Mouse (Mus musculus) regulatory T cell (primary cell): ENCODE measurements around the gene Rec8.

Source experiments
- in situ Hi-C: fragments of 300-600 bp; cut with MboI, MseI; formaldehyde crosslinking; loops from one replicate; pipeline ENCODE4 v1.15.1; 2025; ENCODE audit warnings: high pct_unique_total_duplicates

The Rec8 gene

DNA sequence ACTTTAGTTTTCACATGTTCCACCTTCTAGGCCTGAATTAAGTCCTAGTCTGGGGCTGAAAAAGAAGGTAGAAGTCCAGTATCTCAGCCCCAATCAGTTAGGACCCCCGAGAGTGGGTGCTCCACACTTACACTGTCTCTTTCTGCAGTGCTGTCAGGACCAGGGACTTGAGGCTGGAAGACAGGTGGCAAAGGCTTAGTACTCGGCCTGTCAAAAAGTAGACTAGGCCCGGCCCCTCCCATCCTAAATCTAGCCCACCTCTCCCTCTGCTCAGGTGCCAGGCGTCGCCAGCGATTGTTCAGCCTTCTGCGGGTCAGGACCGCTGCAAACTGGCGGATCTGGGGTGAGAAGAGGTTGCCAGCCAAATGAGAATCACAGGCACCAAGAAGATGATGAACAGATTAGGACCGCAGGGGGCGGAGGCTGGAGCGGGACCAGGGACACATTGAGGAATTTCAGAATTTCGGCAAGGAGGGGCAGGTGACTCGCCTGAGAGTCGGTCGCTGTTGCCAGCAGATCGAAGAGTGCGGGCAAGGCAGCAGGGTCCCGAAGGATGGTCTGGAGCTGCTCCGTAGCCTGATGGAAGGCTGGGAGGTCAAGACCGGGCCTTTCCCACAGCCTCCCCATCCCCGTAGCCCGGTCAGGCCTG lies 17.2 kb downstream of the Rec8 start:
- in situ Hi-C loops, result no loop called here

GRCm38 (mm10) chr14:55635523-55636007 lies 17.7 kb downstream of the Rec8 start, which contains the start of gene Ipo4:
Ipo4 (minus strand) TSS chr14:55635957.
- in situ Hi-C loops, result no loop called here

- in situ Hi-C loops, result no loop called here
These were observed 20.0 kb downstream of the Rec8 start, which contains the start of gene Gm49378 for GRCm38 (mm10) chr14:55637795-55638194. Gm49378 (minus strand) TSS chr14:55637895.

- in situ Hi-C loops, result no loop called here
These were observed 23.0 kb downstream of the Rec8 start for GRCm38 (mm10) chr14:55640816-55641215.

DNA sequence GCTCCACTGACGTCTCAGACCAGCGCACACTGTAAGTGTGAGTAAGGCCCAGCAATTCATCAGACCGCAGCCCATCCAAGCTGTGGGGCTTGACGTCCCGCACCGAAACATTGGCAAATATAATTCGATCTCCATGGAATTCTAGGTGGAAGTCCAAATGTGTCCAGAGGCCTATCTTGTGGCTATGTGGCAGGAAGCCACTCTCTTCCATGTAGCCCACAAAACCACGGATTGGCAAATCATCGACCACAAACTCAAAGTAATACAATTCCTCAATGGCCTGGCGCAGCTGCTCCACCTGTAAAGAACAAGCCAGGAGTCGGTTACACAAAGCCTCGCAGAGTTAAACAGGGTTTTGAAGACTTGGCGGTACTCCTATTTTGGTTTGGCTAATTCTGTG lies 23.5 kb downstream of the Rec8 start:
- in situ Hi-C loops, result no loop called here

GRCm38 (mm10) chr14:55642679-55643059 lies 24.8 kb downstream of the Rec8 start:
- in situ Hi-C loops, result no loop called here

- in situ Hi-C loops, result no loop called here
These were observed 25.4 kb downstream of the Rec8 start, which contains the start of gene Tm9sf1 for GRCm38 (mm10) chr14:55643060-55643907. Tm9sf1 (minus strand) TSS chr14:55643806.

DNA sequence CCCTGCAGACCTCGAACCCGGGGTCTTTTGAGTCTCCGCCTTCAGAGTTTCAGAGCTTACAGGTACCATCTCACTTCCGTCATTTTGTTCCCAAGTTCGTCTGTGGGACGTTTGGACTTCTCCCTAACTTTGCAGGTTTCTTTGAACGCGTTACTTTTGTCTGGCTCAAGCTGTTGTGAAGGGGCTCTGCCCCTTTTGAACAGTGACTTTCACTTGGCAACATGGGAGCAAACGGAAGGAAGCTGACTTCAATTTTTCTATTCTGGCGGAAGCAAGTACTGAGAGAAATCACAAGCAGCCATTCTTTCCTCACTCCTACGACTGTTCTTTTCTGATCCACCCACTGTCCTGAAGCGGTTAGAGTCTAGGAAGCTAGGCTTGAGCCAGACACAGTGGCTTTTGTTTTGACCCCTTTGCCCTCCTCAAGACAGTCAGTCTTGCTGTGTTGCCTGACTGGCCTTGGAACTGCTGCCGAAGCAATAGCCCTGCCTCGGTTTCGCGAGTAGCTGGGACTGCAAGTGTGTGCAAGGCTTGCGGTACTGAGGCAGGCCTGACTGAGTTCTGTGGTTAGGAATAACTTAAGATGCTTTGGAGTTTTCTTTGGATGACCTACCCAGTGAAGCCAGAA lies 26.5 kb downstream of the Rec8 start:
- in situ Hi-C loops, result no loop called here

- in situ Hi-C loops, result no loop called here
These were observed 32.0 kb downstream of the Rec8 start, which contains the start of gene Tssk4 for GRCm38 (mm10) chr14:55649884-55650283. Tssk4 (plus strand) TSS chr14:55650184.

- in situ Hi-C loops, result no loop called here
These were observed 33.7 kb downstream of the Rec8 start for GRCm38 (mm10) chr14:55651528-55651927.

DNA sequence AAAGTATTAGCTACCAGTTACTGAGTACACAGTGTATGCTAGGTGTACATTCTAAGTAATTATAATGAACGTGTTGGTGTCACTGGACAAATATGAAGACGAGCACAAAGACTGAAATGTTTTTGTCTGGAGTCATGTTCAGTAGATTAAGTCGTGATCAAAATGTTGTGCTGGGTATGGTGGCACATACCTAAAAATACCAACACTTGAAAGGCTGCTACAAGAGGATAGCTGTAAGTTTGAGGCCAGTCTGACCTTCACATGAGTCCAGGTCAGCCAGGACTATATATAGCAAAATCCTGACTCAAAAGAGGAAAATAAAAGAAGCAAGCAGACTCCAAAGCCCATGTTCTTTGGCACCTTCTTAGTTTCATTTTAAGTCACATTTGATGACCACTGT lies 39.1 kb downstream of the Rec8 start:
- in situ Hi-C loops, result no loop called here

- in situ Hi-C loops, result no loop called here
These were observed 40.2 kb downstream of the Rec8 start for GRCm38 (mm10) chr14:55658011-55658410.

DNA sequence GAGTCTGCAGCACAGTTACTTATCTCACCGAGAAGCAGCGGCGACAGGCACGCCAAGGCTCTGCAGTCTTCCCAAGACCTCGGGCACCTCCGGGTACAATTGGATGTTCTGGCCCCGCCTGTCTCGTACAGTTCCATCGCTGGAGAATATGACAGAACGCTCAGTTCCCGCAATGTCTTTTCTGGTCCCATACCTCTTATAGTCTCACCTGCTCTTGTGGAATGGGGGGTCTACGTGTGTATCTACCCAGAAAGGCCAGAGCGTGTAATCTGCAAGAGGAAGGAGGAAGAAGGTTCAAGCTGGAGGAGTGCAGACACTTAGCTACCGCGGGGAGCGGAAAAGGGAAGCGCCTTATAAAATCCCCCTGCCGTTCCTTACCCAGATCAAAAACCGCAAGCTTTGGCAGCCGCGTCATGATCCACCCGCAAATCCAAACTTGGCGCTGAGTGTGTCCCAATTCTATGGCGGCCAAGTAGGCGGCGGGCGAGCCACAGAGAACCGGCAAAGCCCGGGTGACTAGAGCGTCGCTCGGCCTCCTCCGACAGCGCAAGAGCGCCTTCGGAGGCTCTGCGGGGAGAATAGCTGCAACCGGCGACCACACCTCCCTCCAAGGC lies 42.2 kb downstream of the Rec8 start, which contains the start of gene Mdp1:
Gene Mdp1, minus strand, starts transcription at position 549 of the 614 bp plus-strand sequence.
- in situ Hi-C loops, result loop anchor here (10.0 kb wide), 1 partner anchor 245 kb away; the partner anchor contains the start of gene Sdr39u1

DNA sequence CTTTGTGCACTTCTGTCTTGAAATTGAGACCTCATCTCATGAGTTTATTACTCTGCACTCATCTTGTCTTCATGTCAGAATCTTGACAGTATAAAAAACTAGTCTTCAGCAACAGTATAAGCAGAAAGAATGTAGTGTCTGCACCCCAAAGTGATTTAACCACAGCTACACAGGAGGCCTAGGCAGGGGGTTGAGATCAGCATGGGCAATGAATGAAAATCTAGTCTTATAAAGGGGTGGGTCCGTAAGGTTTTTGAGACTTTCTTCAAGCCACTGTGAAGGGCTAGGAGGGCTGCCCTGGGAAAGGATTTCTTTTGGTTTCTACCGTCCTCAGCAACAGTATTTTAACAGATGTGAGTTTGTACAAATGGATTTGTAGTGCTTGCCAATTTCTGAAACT lies 42.8 kb downstream of the Rec8 start:
- in situ Hi-C loops, result loop anchor here (10.0 kb wide), 1 partner anchor 244 kb away; the partner anchor contains the start of gene Sdr39u1

GRCm38 (mm10) chr14:55671486-55671832 lies 53.6 kb downstream of the Rec8 start:
- in situ Hi-C loops, result no loop called here

DNA sequence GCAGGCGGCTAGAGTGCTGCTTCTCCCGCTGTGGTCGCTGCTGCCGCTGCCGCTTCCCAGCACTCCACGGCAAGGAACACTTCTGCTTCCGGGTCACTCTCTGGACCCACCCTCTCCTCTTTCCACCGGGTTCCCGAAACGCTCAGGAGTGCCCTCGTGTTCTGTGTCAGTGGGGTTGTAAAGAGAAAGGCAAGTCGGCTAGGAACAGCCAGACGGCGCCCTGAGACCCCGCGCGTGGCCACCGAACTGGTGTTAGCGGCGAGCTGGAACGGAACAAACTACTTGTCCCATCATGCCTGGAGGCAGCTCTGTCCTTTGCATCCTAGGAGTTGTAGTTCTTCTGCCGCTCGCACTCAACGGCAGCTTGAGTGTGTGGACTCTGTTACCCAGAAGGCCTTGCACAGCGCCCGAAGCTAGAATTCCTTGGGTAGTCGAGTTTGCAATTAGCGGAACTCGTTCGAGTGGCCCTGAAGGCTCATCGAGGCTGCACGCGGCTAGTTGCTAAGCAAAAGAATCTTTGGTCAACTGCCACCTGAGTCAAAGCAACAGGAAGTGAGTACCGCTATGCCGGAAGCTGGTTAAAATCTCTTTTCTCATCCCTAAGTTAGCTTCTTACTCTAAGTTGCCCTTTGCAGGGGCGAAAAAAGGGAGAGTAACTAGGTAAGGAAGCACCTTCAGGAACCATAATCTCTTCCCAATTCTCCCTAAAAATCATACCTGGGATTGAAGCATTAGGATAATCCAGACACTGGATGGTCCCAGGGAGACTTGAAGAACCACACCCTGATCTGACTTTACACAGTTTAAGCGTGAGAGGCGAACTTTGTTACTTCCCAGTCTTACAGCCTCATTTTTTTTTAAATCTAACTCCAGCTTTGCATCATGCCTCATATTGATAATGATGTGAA lies 54.2 kb downstream of the Rec8 start, which contains the start of the genes Gmpr2 and Nedd8:
Gene Gmpr2, plus strand, starts transcription at position 109 of the 908 bp plus-strand sequence.
Gene Nedd8, minus strand, starts transcription at position 292 of the 908 bp plus-strand sequence.
- in situ Hi-C loops, result no loop called here

DNA sequence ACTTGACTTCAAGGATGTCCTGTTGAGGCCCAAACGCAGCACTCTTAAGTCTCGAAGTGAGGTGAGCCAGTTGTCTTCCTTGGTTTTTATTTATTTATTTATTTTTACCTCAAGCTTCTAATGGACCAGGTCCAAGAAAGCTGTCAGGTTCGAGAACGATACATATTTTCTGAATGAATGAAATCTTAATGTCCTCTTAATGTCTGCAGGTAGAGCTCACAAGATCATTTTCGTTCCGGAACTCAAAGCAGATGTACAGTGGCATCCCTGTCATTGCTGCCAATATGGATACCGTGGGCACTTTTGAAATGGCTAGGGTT lies 54.9 kb downstream of the Rec8 start:
- in situ Hi-C loops, result no loop called here
